Mouse (Mus musculus) MEL-GATA-1-ER (cell line): ENCODE data around the gene Gm17267.
"Not testable (repeated sequence)": the region's sequence is repeated elsewhere in the genome, so short reads cannot be mapped to it uniquely, and the experiment has no call there.

Source experiments
- DNase-seq: peaks from one replicate; pipeline ENCODE4 v3.0.0-alpha.2; 2012; ENCODE audit warnings: low read depth; ENCODE audit errors: extremely low read depth

The Gm17267 gene

DNA sequence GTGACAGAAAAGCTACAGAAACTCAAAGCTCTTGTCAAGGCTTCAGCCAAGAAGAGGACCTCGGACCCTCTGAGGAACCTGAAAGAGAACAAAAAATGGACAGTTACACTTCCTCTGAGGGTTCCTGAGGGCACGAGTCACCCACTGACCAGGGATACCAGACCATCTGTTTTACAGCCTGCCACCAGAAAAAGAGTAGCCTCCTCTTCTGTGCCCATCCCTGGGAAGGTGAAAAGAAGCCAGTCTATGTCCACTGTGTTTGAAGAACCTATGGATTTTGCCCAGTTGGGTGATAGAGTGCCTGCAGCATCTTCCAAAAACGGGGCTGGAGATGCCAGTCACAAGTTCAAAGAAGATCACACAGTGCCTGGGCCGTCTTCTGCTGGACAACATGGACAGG is at the start of gene Gm17267:
TSS of gene Gm17267 (plus strand) at position 301 of the 400 bp plus-strand sequence.
- not testable (repeated sequence) for DNase-seq
